ENCODE assay signal across 7 mouse cellular contexts in the genomic region with DNA sequence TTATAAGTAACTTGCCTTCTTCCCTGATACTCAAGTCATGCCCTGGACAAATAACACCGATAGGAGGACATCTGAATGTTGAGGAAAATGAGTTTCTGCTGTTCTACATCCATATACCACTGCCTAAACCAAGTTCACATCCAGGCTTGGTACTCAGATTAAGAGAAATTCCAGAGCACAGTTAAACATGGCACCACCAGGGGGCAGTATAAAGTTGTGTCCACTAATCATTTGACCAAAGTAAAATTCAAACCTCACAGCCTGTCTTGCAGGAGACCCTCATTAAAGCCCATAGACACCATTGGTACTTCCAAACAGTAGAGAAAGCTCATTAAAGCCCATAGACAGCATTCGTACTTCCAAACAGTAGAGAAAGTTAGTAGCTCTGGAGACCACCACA.
DNase-seq lines count a peak whose midpoint lies in the region; ATAC-seq and TF ChIP-seq lines count a peak whose summit lies in the region.

No protein-coding gene starts in this region.

- H3K9me3 ChIP-seq in embryonic facial prominence, embryonic 14.5 days (ENCODE audit: control insufficient read depth, low read length) = no peaks in the 10 kb centered on the region
- no peaks in the 10 kb centered on the region for H3K9me3 ChIP-seq in kidney, embryonic 15.5 days (replicated peaks)
- H3K9me3 ChIP-seq in liver, embryonic 11.5 days (ENCODE audit: control insufficient read depth, low read length) = no peaks in the 10 kb centered on the region
- no peaks in the 10 kb centered on the region for H3K9me3 ChIP-seq in stomach, postnatal 0 days (ENCODE audit: control insufficient read depth, low read length)

- peak; percentile 83 for TF ChIP-seq CTCF in stomach, postnatal 0 days (IDR thresholded peaks at IDR 0.05; ENCODE audit: low read depth)

- H3K36me3 ChIP-seq in embryonic facial prominence, embryonic 14.5 days (ENCODE audit: control insufficient read depth, insufficient read depth, low read length) = no peaks in the 10 kb centered on the region
- no peaks in the 10 kb centered on the region for H3K36me3 ChIP-seq in kidney, embryonic 15.5 days
- H3K36me3 ChIP-seq in liver, embryonic 11.5 days (ENCODE audit: control insufficient read depth, insufficient read depth, low read length) = no peaks in the 10 kb centered on the region
- no peaks in the 10 kb centered on the region for H3K36me3 ChIP-seq in stomach, postnatal 0 days (ENCODE audit: control insufficient read depth, insufficient read depth, low read length)

- 48% methylated on average over 2 of the region's 2 CpGs for WGBS in embryonic facial prominence, embryonic 14.5 days
- 59% methylated on average over 2 of the region's 2 CpGs for WGBS in kidney, embryonic 15.5 days
- WGBS in liver, embryonic 11.5 days = 45% methylated on average over 2 of the region's 2 CpGs
- 50% methylated on average over 2 of the region's 2 CpGs for WGBS in stomach, postnatal 0 days

- no peak overlapping the region for H3K4me3 ChIP-seq in embryonic facial prominence, embryonic 14.5 days (ENCODE audit: low read depth, low read length)
- H3K4me3 ChIP-seq in kidney, embryonic 15.5 days (replicated peaks) = no peak overlapping the region
- no peak overlapping the region for H3K4me3 ChIP-seq in liver, embryonic 11.5 days (ENCODE audit: low read depth, low read length)
- no peak overlapping the region for H3K4me3 ChIP-seq in stomach, postnatal 0 days (ENCODE audit: low read depth, low read length)

- no peak overlapping the region for H3K27ac ChIP-seq in embryonic facial prominence, embryonic 14.5 days (replicated peaks; ENCODE audit: low read depth, low read length)
- no peak overlapping the region for H3K27ac ChIP-seq in kidney, embryonic 15.5 days
- H3K27ac ChIP-seq in liver, embryonic 11.5 days (ENCODE audit: low read depth, low read length) = no peak overlapping the region
- H3K27ac ChIP-seq in stomach, postnatal 0 days (replicated peaks) = no peak overlapping the region

- no peaks in the 10 kb centered on the region for H3K4me1 ChIP-seq in embryonic facial prominence, embryonic 14.5 days (ENCODE audit: control insufficient read depth, insufficient read depth, low read length)
- peaks cover 6% of the 10 kb centered on the region; the same call in 1 of the 2 replicates for H3K4me1 ChIP-seq in kidney, embryonic 15.5 days
- H3K4me1 ChIP-seq in liver, embryonic 11.5 days (replicated peaks; ENCODE audit: control insufficient read depth, insufficient read depth, low read length) = no peaks in the 10 kb centered on the region
- no peaks in the 10 kb centered on the region for H3K4me1 ChIP-seq in stomach, postnatal 0 days (replicated peaks; ENCODE audit: control insufficient read depth, insufficient read depth)

- no peak overlapping the region for H3K9ac ChIP-seq in embryonic facial prominence, embryonic 14.5 days (ENCODE audit: low read depth, low read length)
- H3K9ac ChIP-seq in kidney, embryonic 15.5 days = no peak overlapping the region
- H3K9ac ChIP-seq in liver, embryonic 11.5 days (ENCODE audit: low read depth, low read length) = no peak overlapping the region
- no peak overlapping the region for H3K9ac ChIP-seq in stomach, postnatal 0 days (ENCODE audit: low read length)

- no peak for TF ChIP-seq EP300 in stomach, postnatal 0 days (optimal IDR thresholded peaks at IDR 0.05)

- H3K4me2 ChIP-seq in embryonic facial prominence, embryonic 14.5 days (ENCODE audit: low read depth, low read length) = no peak overlapping the region
- H3K4me2 ChIP-seq in kidney, embryonic 15.5 days = no peak overlapping the region
- H3K4me2 ChIP-seq in liver, embryonic 11.5 days = no peak overlapping the region
- H3K4me2 ChIP-seq in stomach, postnatal 0 days (replicated peaks; ENCODE audit: low read depth) = no peak overlapping the region

- H3K27me3 ChIP-seq in embryonic facial prominence, embryonic 14.5 days (replicated peaks; ENCODE audit: control insufficient read depth, insufficient read depth, low read length) = no peaks in the 10 kb centered on the region
- no peaks in the 10 kb centered on the region for H3K27me3 ChIP-seq in kidney, embryonic 15.5 days
- H3K27me3 ChIP-seq in liver, embryonic 11.5 days (replicated peaks; ENCODE audit: control insufficient read depth, insufficient read depth, low read length) = no peaks in the 10 kb centered on the region
- H3K27me3 ChIP-seq in stomach, postnatal 0 days (ENCODE audit: control insufficient read depth, insufficient read depth, low read length) = no peaks in the 10 kb centered on the region

- peak; percentile 8 for DNase-seq in thymus, postnatal 0 days (ENCODE audit: low spot score)
- DNase-seq in thymus, postnatal 36 days = no peak
- DNase-seq in brain, adult 2 months (ENCODE audit: low read depth, low spot score) = peak; percentile 57
- peak; percentile 62 for DNase-seq in embryonic facial prominence, embryonic 14.5 days (ENCODE audit: low spot score)
- peak; percentile 36 for DNase-seq in liver, embryonic 11.5 days (ENCODE audit: low spot score)
- DNase-seq in stomach, postnatal 0 days (ENCODE audit: low spot score) = peak; percentile 48

- no peak for ATAC-seq in embryonic facial prominence, embryonic 14.5 days (ENCODE audit: low read depth)
- 0 out of 2 replicates have a peak, but pooled peaks have one; percentile 40 for ATAC-seq in kidney, embryonic 15.5 days (replicated peaks; ENCODE audit: low FRiP score)
- no peak for ATAC-seq in liver, embryonic 11.5 days (replicated peaks; ENCODE audit: low FRiP score)
- no peak for ATAC-seq in stomach, postnatal 0 days (ENCODE audit: low FRiP score, low TSS enrichment)

Comparison
In these comparisons a context has a peak if more than half of its experiments do, and no peak if none do; other contexts are left out.
1. DNase-seq: peak in thymus, postnatal 0 days (single experiment), brain, adult 2 months (single experiment), embryonic facial prominence, embryonic 14.5 days (single experiment), liver, embryonic 11.5 days (single experiment) and stomach, postnatal 0 days (single experiment); none in thymus, postnatal 36 days (0 of 2).